Mouse (Mus musculus) forebrain, postnatal 0 days (tissue): ENCODE measurements around the gene Pink1. TPM values are rescaled to one million over a fixed set of nuclear protein-coding genes. Genes with fewer than 3 reads are reported as not detected.

ENCODE experiments used
- ATAC-seq: fragments of 200-750 bp; cut with Nextera tagmentation; 2 replicates; pipeline ENCODE4 v1.8.0; 2017; ENCODE audit warnings: mild to moderate bottlenecking, moderate library complexity
- DNase-seq: peaks from one replicate; pipeline ENCODE4 v3.0.0-alpha.2; 2015
- H3K27ac ChIP-seq: fragments of 300-500 bp; sonication (generic); 2 replicates; pipeline ENCODE4 v1.5.1; 2014; ENCODE audit warnings: low read depth, mild to moderate bottlenecking, antibody characterized with exemption, low read length, moderate library complexity, mixed read lengths
- H3K27me3 ChIP-seq: fragments of 300-500 bp; sonication (generic); 2 replicates; pipeline ENCODE4 v1.6.1; 2014; ENCODE audit warnings: mild to moderate bottlenecking, low read length, mixed read lengths; ENCODE audit not compliant: insufficient read depth
- H3K36me3 ChIP-seq: fragments of 300-500 bp; sonication (generic); 2 replicates; pipeline ENCODE4 v1.6.1; 2014; ENCODE audit warnings: mild to moderate bottlenecking, moderate library complexity; ENCODE audit not compliant: insufficient read depth
- H3K4me1 ChIP-seq: fragments of 300-500 bp; sonication (generic); 2 replicates; pipeline ENCODE4 v1.6.1; 2014; ENCODE audit warnings: antibody characterized with exemption; ENCODE audit not compliant: insufficient read depth
- H3K4me2 ChIP-seq: fragments of 300-500 bp; sonication (generic); 2 replicates; pipeline ENCODE4 v1.6.1; 2014; ENCODE audit warnings: low read depth, mild to moderate bottlenecking, moderate library complexity
- H3K4me3 ChIP-seq: fragments of 300-500 bp; sonication (generic); 2 replicates; pipeline ENCODE4 v1.5.1; 2014; ENCODE audit warnings: low read depth, low read length, mixed read lengths
- H3K9ac ChIP-seq: fragments of 300-500 bp; sonication (generic); 2 replicates; pipeline ENCODE4 v1.6.1; 2014; ENCODE audit warnings: mild to moderate bottlenecking
- H3K9me3 ChIP-seq: fragments of 300-500 bp; sonication (generic); 2 replicates; pipeline ENCODE4 v1.6.1; 2016; ENCODE audit warnings: low read length
- CTCF ChIP-seq: sonication (generic); IDR thresholded peaks from 2 replicates; pipeline ENCODE4 v1.5.1; 2016; ENCODE audit warnings: antibody characterized with exemption, control low read depth, low read depth
- WGBS: fragments of 180-500 bp; shearing (Covaris S2); extraction: QIAGEN DNeasy Blood & Tissue Kit; methylation state at CpG from one replicate; pipeline ENCODE4 v1.1.7; 2014; 5-methylcytosine and 5-hydroxymethylcytosine counted together
- microRNA-seq, 2 experiments: library from miRNA; unstranded; fragments of <30 nt; microRNA quantifications; one replicate each; pipeline ENCODE4; 2016
- polyA plus RNA-seq: library from polyadenylated mRNA; unstranded; fragments of >200 nt; fragmentation: Nextera tagmentation; extraction: Ambion mirVana; gene quantifications from 2 replicates; pipeline ENCODE4 v1.2.1, GENCODE M21; 2015
- total RNA-seq: library from RNA; depleted of rRNA; stranded (reverse); fragments of >200 nt; gene quantifications from 2 replicates; pipeline ENCODE4 v1.2.3, GENCODE M21; 2014; rRNA removed

The Pink1 gene
- total and polyA plus RNA-seq, 2 experiments from 2014 or later, result 152 to 224 TPM

DNA sequence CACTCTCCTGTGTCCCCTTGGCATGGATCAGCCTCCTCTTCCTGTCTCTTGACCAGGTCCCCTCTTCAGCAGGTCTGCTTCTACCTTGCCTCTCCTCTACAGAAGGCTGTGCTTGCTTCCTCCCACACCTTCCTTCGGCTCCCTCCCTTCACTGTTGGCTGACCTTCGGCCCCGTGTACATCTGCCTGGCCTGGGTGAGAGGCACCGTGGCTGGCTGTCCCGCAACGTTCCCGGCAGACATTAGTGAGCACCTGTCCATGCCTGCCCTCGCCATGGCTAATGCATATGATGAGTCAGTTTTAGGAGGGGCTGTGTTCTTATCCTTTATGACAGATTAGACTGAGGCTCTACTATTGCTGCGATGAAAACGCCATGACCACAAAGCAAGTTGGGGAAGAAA, 58.2 kb downstream of the Pink1 start:
- no peak for DNase-seq
- no peak for TF ChIP-seq CTCF

More for the DNA sequence above, 58.2 kb downstream of the Pink1 start:
- H3K4me1 ChIP-seq, result peaks cover 6% of the 10 kb centered on the region; the same call in 1 of the 2 replicates
- H3K9me3 ChIP-seq, result no peaks in the 10 kb centered on the region
- no peak overlapping the region for H3K4me2 ChIP-seq
- H3K27me3 ChIP-seq, result no peaks in the 10 kb centered on the region
- 91% methylated on average over 10 of the region's 10 CpGs for WGBS
- H3K27ac ChIP-seq, result no peak overlapping the region
- no peak overlapping the region for H3K9ac ChIP-seq
- no peaks in the 10 kb centered on the region for H3K36me3 ChIP-seq
- no peak overlapping the region for H3K4me3 ChIP-seq
- ATAC-seq, result no peak

Small RNA genes within 50 kb of the gene (microRNA-seq; reads per million reads assigned to microRNA genes)
- gene Gm27646, result 0 reads per million in 2 experiments
- 1.5 to 3.3 reads per million in 2 experiments for gene Mir7019

Other genes with a start within 250 kb of the Pink1 start
- gene Hp1bp3, start 110.0 kb downstream of the Pink1 start, total RNA-seq, result 186 and 209 TPM in 2 replicates
- 209 and 217 TPM in 2 replicates for gene Hp1bp3, start 110.0 kb downstream of the Pink1 start, polyA plus RNA-seq
- 17.8 and 18.2 TPM in 2 replicates for gene Sh2d5, start 75.9 kb downstream of the Pink1 start, total RNA-seq
- gene Sh2d5, start 75.9 kb downstream of the Pink1 start, polyA plus RNA-seq, result 10.8 and 13.8 TPM in 2 replicates
- gene Kif17, start 75.9 kb downstream of the Pink1 start, total RNA-seq, result 2.3 and 4.0 TPM in 2 replicates
- 2.6 and 4.2 TPM in 2 replicates for gene Kif17, start 75.9 kb downstream of the Pink1 start, polyA plus RNA-seq
- 160 and 184 TPM in 2 replicates for gene Ddost, start 21.6 kb downstream of the Pink1 start, total RNA-seq
- gene Ddost, start 21.6 kb downstream of the Pink1 start, polyA plus RNA-seq, result 181 and 212 TPM in 2 replicates
- gene Cda, start 41.7 kb upstream of the Pink1 start, total RNA-seq, result 3.6 TPM in 2 replicates
- gene Cda, start 41.7 kb upstream of the Pink1 start, polyA plus RNA-seq, result 3.2 and 4.9 TPM in 2 replicates
- 11.9 and 14.7 TPM in 2 replicates for gene Fam43b, start 70.2 kb upstream of the Pink1 start, total RNA-seq
- 18.9 and 22.6 TPM in 2 replicates for gene Fam43b, start 70.2 kb upstream of the Pink1 start, polyA plus RNA-seq
- gene Mul1, start 108.4 kb upstream of the Pink1 start, total RNA-seq, result 30.1 and 32.4 TPM in 2 replicates
- gene Mul1, start 108.4 kb upstream of the Pink1 start, polyA plus RNA-seq, result 13.5 and 19.4 TPM in 2 replicates
- gene Camk2n1, start 128.0 kb upstream of the Pink1 start, total RNA-seq, result 45.9 and 48.3 TPM in 2 replicates
- 17.1 and 21.4 TPM in 2 replicates for gene Camk2n1, start 128.0 kb upstream of the Pink1 start, polyA plus RNA-seq